Mouse (Mus musculus) heart, postnatal 25 days (tissue): ENCODE results near the gene Adamts4. TPM values are rescaled to one million over a fixed set of nuclear protein-coding genes. Genes with fewer than 3 reads are reported as not detected.

Experiments used
- DNase-seq: peaks from one replicate; pipeline ENCODE4 v3.0.0; 2022; ENCODE audit warnings: low spot score
- intact Hi-C: fragments of 180-260 bp; cut with DNase I; formaldehyde crosslinking; loops from one replicate; pipeline ENCODE4 v1.15.1; 2025
- total RNA-seq, 2 experiments: library from RNA; stranded (reverse); gene quantifications; 2 replicates each; pipeline ENCODE4 v1.2.3; 2021

Adamts4 gene
- total RNA-seq, 2 experiments from 2014 or later = 0.49 to 2.0 TPM

GRCm38 (mm10) chr1:171250680-171251593 lies 716 bp downstream of the Adamts4 start, which contains the start of gene Ndufs2:
Gene Ndufs2 (minus strand): TSS chr1:171251388.
- intact Hi-C loops = no loop called here
- DNase-seq = no peak

DNA sequence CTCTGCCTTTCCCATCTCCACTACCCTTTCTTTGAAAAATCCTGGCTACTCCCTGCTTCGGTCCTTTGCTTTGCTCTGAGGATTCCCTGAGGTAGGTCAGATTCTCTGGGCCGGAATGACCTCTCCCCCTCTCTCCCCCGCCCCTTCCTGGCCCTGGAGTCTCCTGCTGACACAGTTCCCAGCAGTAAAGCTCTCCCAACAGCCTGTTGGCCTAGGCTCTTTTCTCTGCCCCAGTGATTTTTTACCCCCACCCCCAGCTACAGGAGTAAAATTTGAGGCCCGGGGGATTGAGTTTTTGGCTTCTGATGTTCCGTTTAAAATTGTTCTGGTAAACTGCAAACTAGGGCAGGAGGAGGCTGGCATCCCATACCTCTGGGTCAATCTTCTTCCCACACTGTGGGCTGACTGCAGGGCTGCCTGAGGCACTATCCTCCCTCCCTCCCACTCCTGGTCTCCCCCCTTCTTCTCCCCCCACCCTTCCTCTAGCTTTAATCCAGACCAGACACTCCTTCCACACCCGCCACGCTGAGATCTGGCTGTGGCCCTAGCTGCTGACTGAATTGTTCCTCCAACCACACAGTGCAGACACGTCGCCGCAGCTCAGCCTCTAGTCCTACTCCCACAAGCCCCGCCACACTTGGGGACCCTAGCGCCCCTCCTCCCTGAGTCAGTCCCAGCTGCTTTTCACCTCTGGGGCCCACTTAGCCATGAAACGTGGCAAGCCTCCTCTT lies 1.5 kb downstream of the Adamts4 start:
- DNase-seq = no peak
- intact Hi-C loops = no loop called here

- intact Hi-C loops = no loop called here
- no peak for DNase-seq
Observed at GRCm38 (mm10) chr1:171252415-171252814, 2.2 kb downstream of the Adamts4 start.

DNA sequence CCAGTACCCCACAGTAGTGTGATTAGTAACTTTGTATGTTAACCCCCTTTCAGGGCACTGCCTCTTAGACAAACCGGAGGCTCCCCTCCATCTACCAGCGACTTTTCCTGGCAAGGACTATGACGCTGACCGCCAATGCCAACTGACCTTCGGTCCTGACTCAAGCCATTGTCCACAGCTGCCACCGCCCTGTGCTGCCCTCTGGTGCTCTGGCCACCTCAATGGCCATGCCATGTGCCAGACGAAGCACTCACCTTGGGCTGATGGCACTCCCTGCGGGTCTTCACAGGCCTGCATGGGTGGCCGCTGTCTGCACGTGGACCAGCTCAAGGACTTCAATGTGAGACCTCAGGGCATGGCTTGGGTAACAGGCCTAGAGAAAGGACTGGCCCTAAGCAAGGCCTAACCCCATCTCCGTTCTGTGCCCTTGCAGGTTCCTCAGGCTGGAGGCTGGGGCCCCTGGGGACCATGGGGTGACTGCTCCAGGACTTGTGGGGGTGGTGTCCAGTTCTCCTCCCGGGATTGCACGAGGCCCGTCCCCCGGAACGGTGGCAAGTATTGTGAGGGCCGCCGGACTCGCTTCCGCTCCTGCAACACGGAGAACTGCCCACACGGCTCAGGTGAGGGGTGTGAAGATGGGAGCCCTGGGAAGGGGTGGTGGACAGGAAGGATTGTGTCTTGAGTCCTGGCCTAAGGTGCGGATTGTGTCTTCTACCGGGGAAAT lies 6.0 kb downstream of the Adamts4 start:
- DNase-seq = no peak
- intact Hi-C loops = loop anchor here (2.0 kb wide), 2 partner anchors 29 to 137 kb away; no protein-coding TSS in a partner anchor

- intact Hi-C loops = loop anchor here (2.0 kb wide), 2 partner anchors 30 to 138 kb away; no protein-coding TSS in a partner anchor
- DNase-seq = no peak
Observed at GRCm38 (mm10) chr1:171256937-171257548, 6.8 kb downstream of the Adamts4 start.

GRCm38 (mm10) chr1:171257781-171258180 lies 7.6 kb downstream of the Adamts4 start:
- no peak for DNase-seq
- intact Hi-C loops = loop anchor here (2.0 kb wide), 2 partner anchors 31 to 139 kb away; no protein-coding TSS in a partner anchor

- intact Hi-C loops = no loop called here
- no peak for DNase-seq
Observed at GRCm38 (mm10) chr1:171258921-171259320, 8.7 kb downstream of the Adamts4 start.

DNA sequence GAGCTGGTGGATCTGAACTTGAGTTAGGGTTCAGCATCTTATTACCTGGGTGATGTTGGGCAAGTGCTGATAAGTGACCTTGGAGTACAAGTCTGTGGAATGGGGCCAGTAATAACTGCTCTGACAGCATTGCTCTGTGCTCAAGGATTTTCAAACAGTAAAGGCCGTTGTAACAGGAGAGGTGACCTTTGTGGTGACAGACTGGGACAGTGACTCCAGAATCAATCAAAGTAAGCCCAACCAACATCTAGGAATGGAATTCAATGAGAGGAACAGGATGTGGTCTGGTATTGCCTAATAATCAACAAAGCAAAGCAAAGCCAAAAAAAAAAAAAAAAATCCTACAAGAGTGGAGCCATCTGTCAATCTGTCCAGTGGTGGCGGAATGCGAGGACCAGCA lies 10.1 kb downstream of the Adamts4 start:
- intact Hi-C loops = no loop called here

DNA sequence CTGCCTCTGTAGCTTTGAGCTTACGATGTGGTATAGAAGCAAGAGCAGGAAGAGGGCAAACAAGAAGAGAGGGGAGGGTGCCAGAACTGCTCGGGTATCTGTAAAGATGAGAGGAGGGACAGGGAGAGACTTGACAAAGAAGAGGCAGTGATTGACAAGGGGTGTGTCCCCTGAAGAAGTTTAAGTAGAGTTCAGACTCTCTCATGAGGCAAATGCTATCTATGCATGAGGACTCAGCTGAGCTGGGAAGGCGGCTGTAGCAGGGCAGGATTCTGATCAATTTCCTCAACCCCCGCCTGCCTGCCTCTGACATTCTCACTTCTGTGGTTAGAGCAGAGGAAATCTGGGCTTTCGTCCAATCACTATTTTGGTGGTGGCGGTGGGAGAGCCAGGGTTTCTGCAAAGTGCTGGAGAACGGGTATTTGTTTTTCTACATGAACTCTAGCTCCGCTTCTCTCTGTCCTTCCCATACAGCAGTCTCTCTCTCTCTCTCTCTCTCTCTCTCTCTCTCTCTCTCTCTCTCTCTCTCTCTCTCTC lies 12.4 kb downstream of the Adamts4 start:
- intact Hi-C loops = no loop called here

More for the DNA sequence above, 10.1 kb downstream of the Adamts4 start:
- DNase-seq = no peak

GRCm38 (mm10) chr1:171263185-171263611 lies 13.0 kb downstream of the Adamts4 start:
- intact Hi-C loops = no loop called here
- no peak for DNase-seq

More for the DNA sequence above, 12.4 kb downstream of the Adamts4 start:
- peak; percentile 55 for DNase-seq

DNA sequence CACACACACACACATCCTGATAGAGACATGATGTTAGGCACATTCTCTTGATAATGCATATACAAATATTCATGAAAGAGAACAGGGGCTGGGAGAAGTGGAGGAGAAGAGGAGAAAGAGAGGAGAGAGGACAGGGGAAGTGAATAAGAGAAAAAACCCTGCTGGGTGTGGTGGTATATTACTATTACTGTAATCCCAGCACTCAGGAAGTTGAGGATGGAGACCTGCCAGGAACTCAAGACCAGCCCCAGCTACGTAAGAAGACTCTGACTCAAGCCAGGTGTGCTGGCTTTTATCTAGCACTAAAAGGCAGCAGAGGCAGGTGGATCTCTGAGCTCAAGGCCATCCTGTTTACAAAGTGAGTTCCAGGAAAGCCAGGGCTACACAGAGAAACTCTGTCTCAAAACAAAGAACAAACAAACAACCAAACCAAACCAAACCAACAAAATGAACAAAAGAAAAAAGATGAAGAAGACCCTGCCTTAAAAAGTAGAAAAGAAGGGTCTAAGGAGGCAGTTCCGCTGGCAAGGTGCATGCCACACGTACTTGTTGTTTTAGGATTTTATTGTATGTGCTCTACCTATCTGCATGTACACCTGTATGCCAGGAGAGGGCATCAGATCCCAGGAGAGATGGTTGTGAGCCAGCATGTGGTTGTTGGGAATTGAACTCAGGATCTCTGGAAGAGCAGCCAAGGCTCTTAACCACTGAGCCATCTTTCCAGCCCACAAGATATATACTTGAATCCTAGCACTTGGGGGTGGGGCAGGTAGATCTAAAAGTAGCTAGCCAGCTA lies 13.6 kb downstream of the Adamts4 start:
- intact Hi-C loops = no loop called here
- DNase-seq = no peak

- DNase-seq = no peak
- intact Hi-C loops = no loop called here
Observed at GRCm38 (mm10) chr1:171265971-171266744, 15.9 kb downstream of the Adamts4 start.

GRCm38 (mm10) chr1:171268341-171268740 lies 18.1 kb downstream of the Adamts4 start:
- intact Hi-C loops = no loop called here
- DNase-seq = no peak

DNA sequence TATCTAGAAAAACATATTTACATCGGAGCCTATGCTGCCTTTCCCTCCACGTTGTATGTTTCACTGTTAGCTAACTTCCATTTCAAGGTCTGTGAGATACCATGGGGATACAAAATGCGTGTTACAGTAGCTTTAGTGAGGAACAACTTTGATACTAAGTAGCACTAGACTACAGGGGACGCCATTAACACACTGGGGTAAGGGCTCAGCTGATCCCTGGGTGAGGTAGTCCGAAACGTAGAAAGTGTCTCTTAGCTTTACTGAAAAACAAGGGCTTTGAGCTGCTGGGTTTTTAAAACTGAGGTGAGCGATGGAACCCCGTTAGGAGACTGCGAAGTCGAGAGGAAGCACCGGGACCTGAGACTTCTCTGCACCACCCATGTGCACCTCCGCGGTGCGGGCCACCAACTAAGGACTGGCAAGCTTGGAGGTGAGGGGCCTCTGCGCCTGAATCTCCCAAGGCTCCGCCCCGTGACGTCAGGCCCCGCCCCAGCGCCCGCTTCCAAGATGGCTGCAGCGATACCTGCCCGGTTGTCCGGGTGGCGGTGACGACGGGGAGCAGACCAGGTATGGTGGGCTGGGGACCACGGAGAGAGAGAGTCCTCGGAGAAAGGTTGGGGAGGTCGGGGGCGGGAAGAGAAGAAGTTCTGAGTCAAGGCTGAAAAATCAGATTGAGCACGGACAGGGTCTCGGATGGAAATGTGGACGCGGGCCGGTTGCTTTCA lies 19.8 kb downstream of the Adamts4 start, which contains the start of gene B4galt3:
Gene B4galt3 (plus strand): TSS at position 481 of the 725 bp plus-strand sequence.
- intact Hi-C loops = no loop called here
- peak; percentile 89 for DNase-seq

GRCm38 (mm10) chr1:171270573-171270900 lies 20.3 kb downstream of the Adamts4 start:
- no peak for DNase-seq
- intact Hi-C loops = no loop called here

DNA sequence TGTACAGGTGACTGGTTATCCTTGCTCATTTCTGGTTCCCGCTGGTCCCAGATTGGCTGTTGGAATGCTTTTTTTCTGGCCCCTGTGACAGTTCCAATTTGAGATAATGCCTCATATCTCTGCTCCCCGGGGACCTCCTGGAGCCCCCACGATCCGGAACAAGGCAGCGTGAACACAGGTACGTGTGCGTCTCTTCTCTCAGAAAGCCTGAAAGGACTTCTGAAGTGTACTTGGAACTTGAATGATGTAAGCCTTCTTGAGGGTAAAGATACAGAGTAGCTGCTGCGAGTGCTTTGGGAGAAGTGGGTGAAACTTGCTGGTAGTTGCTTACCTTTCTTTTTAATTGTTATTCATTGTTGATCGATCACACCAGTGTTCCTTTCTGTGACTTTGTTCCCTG lies 21.0 kb downstream of the Adamts4 start:
- intact Hi-C loops = no loop called here
- no peak for DNase-seq

- no peak for DNase-seq
- intact Hi-C loops = no loop called here
Observed at GRCm38 (mm10) chr1:171271622-171272021, 21.4 kb downstream of the Adamts4 start.
